Mouse (Mus musculus) pancreas, adult 10 weeks (tissue): ENCODE data around the gene Gabrb3. TPM values are rescaled to one million over a fixed set of nuclear protein-coding genes. Genes with fewer than 3 reads are reported as not detected.

ENCODE experiments used
- polyA plus RNA-seq: library from polyadenylated mRNA; stranded (reverse); fragments of 350-450 nt; fragmentation: Illumina TruSeq; extraction: RNeasy Lipid Tissue Mini Kit (QIAGEN cat#74804); gene quantifications from one replicate; pipeline ENCODE4 v1.2.3, GENCODE M21; 2015; ENCODE audit warnings: low read depth, low replicate concordance; ENCODE audit not compliant: insufficient read depth

Gene Gabrb3
- 1.1 TPM for polyA plus RNA-seq

GRCm38 (mm10) chr7:57419392-57419791 is at the start of gene Gabrb3:
TSS of gene Gabrb3 (plus strand) at chr7:57419692.

GRCm38 (mm10) chr7:57386517-57387340 is 32.8 kb upstream of the Gabrb3 start, which contains the start of gene Gabrg3:
TSS of gene Gabrg3 (minus strand) at chr7:57387188.

GRCm38 (mm10) chr7:57509681-57510141 is 90.2 kb downstream of the Gabrb3 start, which contains the start of gene Gabra5:
TSS of gene Gabra5 (minus strand) at chr7:57510059.

Other genes with a start within 250 kb of the Gabrb3 start
- 0.07 TPM for gene Gabrg3, start 32.5 kb upstream of the Gabrb3 start, polyA plus RNA-seq
- gene Gabra5, start 90.4 kb downstream of the Gabrb3 start, polyA plus RNA-seq = not detected